Comparison of ENCODE assay signal across 15 mouse cellular contexts in genomic region chr13:81824576-81825330, GRCm38 (mm10). TPM values are rescaled to one million over a fixed set of nuclear protein-coding genes. Genes with fewer than 3 reads are reported as not detected.
DNase-seq lines count a peak whose midpoint lies in the region; TF ChIP-seq lines count a peak whose summit lies in the region.
"Had no signal": no experiment of that assay in that cellular context is flagged by ENCODE, and none has a peak within 500 bp of the region (broad histone marks: within the 10 kb centered on the region; RNA-seq: fewer than 3 reads in every experiment).

No protein-coding gene starts in this region.

- TF ChIP-seq CTCF in cortical plate, adult 2 months (IDR thresholded peaks at IDR 0.05; ENCODE audit: extremely low read depth, insufficient read depth, low read length): no peak
- no peak for TF ChIP-seq CTCF in left cerebral cortex, adult 2 months (IDR thresholded peaks at IDR 0.05)

- H3K4me3 ChIP-seq in cortical plate, adult 2 months (ENCODE audit: insufficient read depth, low read length): no peak overlapping the region
- H3K4me3 ChIP-seq in left cerebral cortex, adult 2 months: no peak overlapping the region
- H3K4me3 ChIP-seq: forebrain, embryonic 13.5 days; hindbrain, embryonic 12.5 days; kidney, embryonic 15.5 days; midbrain, embryonic 15.5 days had no signal

- peak; percentile 90 for DNase-seq in brain, adult 2 months (ENCODE audit: low read depth, low spot score)
- peak; percentile 51 to 66 for DNase-seq in left cerebral cortex, adult 2 months (ENCODE audit: extremely low spot score in 1 of 2, low spot score in 2 of 2)
- DNase-seq in right cerebral cortex, adult 2 months (ENCODE audit: low spot score in 2 of 2): peak; percentile 75 to 83
- no peak for DNase-seq in urinary bladder, postnatal 14 days (ENCODE audit: low spot score)
- no peak for DNase-seq in thymus, adult 18-20 months
- no peak for DNase-seq in adrenal gland, postnatal 36 days
- DNase-seq: cerebellum, postnatal 10 days; gastrocnemius, postnatal 25 days; lung, postnatal 10 days; spleen, adult 18-20 months had no signal

- TF ChIP-seq POLR2A in cortical plate, adult 2 months (IDR thresholded peaks at IDR 0.05; ENCODE audit: extremely low read depth, insufficient read depth, low read length): no peak

- H3K4me1 ChIP-seq in cortical plate, adult 2 months (ENCODE audit: control insufficient read depth, insufficient read depth, low read length): no peaks in the 10 kb centered on the region; the same call in 1 of the 2 replicates
- H3K4me1 ChIP-seq: hindbrain, embryonic 12.5 days; kidney, embryonic 15.5 days; midbrain, embryonic 15.5 days had no signal

- intact Hi-C loops in left cerebral cortex, adult 2 months (cut with DNase I): loop anchor here (1.0 to 10.0 kb wide), 4 partner anchors 38 to 490 kb away; no protein-coding TSS in a partner anchor

- peak overlapping the region; percentile 78; the same call in 1 of the 2 replicates for H3K27ac ChIP-seq in cortical plate, adult 2 months (ENCODE audit: insufficient read depth, low read length)
- peak overlapping the region; percentile 80 for H3K27ac ChIP-seq in left cerebral cortex, adult 2 months
- H3K27ac ChIP-seq: forebrain, embryonic 13.5 days; hindbrain, embryonic 12.5 days; kidney, embryonic 15.5 days; midbrain, embryonic 15.5 days had no signal

RNA-seq across cellular contexts. Expression of gene Cetn3, which starts 41.9 kb away (rescaled TPM):
- 150 and 164 TPM in 2 replicates for polyA plus RNA-seq in cortical plate, adult 2 months (2012; rRNA removed)
- total RNA-seq in left cerebral cortex, adult 2 months (2021): 100 to 1,000 TPM; 110 to 118 TPM
- total RNA-seq in adrenal gland, postnatal 36 days (2021): 100 to 1,000 TPM; 111 to 152 TPM

Comparison
In these comparisons a context has a peak if more than half of its experiments do, and no peak if none do; other contexts are left out.
1. DNase-seq: peak in brain, adult 2 months (single experiment), left cerebral cortex, adult 2 months (2 of 2) and right cerebral cortex, adult 2 months (2 of 2); none in urinary bladder, postnatal 14 days (single experiment), thymus, adult 18-20 months (0 of 2) and adrenal gland, postnatal 36 days (0 of 2).